Mouse (Mus musculus) embryo, embryonic 11.5 days (tissue): ENCODE results near the gene Zfp677.
"Not testable (repeated sequence)": the region's sequence is repeated elsewhere in the genome, so short reads cannot be mapped to it uniquely, and the experiment has no call there.

ENCODE experiments used
- DNase-seq: peaks from one replicate; pipeline ENCODE4 v3.0.0-alpha.2; 2012; ENCODE audit warnings: low read depth, low spot score

Zfp677 gene

DNA sequence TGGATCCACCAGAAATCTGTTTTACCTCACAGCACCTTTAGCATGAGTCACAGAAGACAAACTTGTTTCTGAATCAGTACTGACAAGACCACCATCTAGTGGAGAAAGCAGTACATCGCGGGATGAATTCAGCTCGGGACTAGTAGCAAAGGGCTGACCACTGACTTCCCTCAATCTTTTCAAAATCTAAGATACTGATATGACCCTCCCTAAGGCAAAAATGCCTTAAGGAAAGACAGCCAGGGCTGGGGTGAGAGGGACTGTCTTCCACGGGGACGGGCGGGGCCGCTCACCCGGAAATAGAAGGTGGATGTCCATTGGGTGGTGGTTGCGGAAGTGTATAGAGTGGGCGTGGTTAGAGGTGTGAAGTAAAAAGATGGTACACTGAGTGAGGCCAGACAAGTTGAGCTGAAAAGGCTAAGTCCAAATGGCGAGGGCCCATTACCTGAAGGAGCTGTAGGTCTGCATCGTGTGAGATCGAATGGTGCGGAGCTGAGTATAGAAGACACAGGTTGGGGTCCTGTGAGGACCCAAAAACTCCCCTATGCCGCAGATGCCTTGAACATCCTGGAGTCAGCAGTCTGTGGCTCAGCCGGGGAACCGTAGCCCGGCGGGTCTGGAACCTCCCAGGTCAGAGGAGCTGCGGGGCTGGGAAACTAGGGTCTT is at the start of gene Zfp677:
Gene Zfp677, plus strand, starts transcription at position 358 of the 666 bp plus-strand sequence.
- peak; percentile 48 for DNase-seq

DNA sequence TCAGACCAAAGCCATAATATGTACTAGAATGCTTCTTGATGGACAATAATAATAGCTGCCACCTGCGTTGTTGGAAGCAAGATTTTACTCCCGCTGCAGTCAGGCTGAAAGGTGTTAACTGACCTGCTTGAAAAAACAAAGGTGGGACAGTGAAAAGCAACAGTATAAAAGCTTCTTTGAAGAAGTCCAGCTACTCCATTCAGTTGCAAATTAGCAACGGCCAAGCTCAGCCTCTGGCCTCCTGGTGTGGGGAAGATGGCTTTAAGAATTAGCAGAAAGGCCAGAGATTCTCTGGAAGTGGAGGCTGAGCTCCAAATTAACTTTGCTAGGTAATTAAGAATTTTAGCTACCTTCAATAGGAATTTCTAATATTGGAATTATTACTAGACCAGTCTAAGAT is 15.5 kb upstream of the Zfp677 start:
- DNase-seq: not testable (repeated sequence)

DNA sequence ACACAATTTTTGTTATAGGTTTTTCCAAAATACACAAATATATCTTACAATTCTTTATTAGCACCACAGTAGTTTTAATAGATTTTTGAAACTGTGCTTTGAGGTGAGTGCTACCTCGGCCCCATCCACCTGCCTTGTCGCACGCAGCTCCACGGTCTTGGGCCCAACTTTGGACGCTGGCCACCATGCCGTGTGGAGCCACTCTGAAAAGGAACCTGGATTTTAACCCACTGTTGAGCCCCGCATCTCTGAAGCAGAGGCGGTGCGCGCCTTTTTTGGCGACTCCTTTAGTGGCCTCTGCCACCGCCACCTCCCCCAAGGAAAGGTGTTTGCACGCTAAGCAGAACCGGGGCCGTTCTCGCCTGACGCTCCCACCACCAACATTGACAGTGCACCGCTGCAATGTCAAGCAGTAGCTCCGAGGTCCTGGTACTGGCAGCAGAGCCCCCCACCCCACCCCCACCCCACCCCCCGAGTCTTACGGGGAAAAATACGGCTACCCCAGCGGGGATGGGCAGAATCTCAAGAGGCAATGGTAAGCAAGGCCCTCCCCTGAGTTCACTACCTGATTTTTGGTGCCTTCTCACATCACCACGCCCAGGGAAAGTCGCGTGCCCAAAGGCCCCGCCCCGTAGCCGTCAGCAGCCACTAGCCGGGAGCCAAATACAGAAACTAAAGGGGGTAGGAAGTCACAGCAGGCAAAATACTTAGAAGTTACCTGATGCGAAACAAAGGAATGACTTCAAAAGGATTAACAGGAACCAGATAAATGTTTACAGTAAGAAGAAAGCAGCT is 13.4 kb upstream of the Zfp677 start:
- DNase-seq: no peak

DNA sequence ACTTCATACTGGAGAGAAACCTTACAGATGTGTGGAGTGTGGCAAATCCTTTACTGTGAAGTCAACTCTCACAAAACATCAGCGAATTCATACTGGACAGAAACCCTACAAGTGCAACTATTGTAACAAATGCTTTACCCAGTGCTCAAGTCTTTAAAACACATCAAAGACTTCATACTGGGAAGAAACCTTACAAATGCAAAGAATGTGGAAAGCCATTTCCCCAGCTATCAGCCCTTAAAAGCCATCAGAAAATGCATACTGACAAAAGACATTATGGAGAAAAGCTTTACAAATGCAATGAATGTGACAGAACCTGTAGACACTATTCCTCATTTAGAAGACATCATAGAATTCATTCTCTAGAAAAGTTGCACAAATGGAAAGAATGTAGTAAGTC is 8.2 kb upstream of the Zfp677 start:
- no peak for DNase-seq

DNA sequence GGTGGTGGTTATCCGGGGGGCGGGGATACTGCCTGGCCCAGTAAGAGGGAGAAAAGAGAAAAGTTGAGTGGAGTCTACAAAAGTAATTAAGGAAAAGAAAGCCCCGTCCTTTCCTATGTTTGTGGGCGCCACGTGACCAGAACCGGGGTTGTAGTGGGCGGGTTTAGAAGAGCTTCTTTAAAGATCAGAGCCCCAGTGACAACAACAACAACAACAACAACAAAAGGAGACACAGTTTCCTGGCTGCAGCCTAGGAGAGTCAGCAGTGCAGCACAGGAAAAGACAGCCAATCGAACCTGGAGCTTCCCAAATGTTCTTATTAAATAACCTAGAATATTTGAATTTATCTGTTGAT is 486 bp downstream of the Zfp677 start:
- DNase-seq: no peak

DNA sequence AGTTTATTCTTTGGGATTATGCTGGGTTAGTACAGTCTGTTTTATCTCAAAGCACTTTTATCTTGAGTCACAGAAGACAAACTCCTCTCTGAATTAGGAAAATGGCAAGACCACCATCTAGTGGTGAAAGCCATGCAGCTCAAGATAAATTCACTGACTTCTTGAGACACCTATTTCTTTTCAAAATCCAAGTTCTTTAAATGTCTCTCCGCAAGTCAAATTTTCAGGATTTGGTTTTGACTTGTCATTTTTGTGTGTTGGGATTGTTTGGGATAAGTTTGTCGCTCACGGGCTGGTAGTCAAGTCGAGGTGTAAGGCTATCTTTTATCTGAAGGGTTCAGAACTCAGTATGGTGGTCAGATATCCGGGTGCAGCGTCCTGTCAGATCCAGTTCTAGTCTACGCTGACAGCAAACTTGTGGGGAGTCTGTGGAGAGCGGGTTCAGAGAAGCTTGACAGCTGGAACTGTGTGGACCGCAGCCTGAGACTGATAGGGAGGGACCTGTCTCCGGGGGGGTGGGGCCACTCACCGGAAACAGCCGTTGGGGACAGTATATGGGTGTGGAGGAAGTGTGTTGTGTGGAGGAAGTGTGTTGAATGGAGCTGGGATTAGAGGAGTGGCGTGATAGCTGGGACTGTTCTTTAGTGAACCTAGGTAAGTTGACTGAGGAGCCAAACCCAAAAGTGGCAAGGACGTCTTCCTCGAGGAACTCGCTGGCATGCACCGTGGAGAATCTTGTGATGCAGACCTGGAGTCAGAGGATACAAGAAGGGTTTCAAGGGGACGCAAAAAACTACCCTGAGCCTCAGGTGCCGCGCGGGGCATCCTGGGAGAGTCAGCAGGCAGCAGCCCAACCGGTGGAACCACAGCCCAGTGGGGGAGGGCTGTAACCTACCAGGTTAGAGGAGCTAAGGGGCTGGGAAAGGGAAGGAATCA is 39.4 kb downstream of the Zfp677 start, which contains the start of gene Zfp54:
Gene Zfp54, plus strand, starts transcription at position 564 of the 936 bp plus-strand sequence.
- peak; percentile 44 for DNase-seq

DNA sequence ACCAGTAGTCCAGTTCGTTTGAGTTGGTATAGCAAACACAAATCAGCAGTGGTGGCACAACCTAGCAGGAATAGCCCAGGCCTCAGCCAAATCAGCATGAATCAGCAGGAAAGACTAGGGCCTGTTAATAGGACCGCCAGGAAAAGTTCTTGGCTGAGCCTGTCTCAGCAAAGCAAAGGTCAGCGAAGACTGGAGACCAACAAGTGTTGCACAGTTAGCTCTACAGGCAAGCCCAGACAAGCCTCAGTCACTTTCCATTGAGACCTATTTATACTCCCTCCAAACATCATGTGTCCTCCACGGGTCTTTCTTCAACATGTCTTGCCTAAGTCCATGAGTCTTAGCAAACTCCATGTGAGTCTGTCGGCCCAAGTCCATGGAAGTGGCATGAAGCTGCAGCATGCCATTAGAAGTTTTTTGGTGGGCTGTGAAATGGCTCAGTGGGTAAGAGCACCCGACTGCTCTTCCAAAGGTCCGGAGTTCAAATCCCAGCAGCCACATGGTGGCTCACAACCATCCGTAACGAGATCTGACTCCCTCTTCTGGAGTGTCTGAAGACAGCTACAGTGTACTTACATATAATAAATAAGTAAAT is 55.4 kb downstream of the Zfp677 start:
- not testable (repeated sequence) for DNase-seq
